ENCODE assay signal across 8 mouse cellular contexts in the genomic region with DNA sequence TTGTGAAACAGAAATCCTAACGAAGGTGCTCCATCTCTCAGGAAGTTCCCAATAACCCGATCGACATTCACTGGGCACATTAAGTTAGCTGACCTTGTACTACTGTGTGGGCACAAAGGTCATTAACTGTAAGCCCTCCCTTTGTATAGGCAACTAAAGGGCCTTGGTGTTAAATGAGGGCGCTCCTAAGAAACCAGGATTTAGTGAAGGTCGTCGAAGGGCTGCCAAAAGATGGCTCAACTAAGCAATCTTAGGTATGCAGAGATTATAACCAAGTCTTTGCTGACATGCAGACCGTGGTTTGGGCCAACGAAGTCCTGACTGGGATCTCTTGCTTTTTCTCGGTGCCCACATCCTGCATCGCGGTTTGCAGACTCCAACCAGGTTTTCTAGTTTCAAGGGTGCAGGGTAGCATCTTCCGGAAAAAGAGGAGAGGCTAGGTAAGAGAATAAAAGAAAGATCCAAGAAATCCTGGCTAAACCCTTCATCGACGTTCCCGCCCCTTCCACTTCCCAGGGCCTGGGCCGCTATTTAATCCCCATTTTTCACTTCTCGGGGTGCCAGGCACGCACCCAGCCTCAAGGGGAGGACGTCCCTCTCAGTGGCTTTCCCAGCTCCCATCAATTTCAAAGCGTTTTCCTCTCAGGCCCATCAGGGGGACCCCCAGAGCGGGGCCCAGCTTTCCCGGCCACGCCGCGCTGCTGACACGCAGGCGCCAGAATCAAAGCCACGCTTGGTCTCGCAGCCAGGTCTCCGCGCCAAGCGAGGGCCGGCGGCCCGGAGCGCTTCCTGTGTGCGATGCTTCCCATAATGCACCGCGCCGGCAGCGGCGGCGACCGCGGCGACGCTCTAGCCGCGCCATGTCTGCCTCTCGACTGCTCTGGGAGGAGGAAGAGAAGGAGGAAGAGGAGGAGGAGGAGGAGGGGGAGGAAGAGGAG. TPM values are rescaled to one million over a fixed set of nuclear protein-coding genes. Genes with fewer than 3 reads are reported as not detected.
DNase-seq lines count a peak whose midpoint lies in the region; ATAC-seq and TF ChIP-seq lines count a peak whose summit lies in the region.
"Not testable (repeated sequence)": the region's sequence is repeated elsewhere in the genome, so short reads cannot be mapped to it uniquely, and the experiment has no call there.

Zfp148 (plus strand) TSS at position 893 of the 938 bp plus-strand sequence.

- not testable (repeated sequence) for H3K9me3 ChIP-seq in embryonic facial prominence, embryonic 14.5 days (ENCODE audit: control insufficient read depth, low read length); limb, embryonic 14.5 days (ENCODE audit: control insufficient read depth, low read length); midbrain, postnatal 0 days (ENCODE audit: low read length)

- H3K79me2 ChIP-seq in heart, adult 2 months (replicated peaks; ENCODE audit: control insufficient read depth, insufficient read depth, low read length): peaks cover 11% of the 10 kb centered on the region

- not testable (repeated sequence) for H3K27me3 ChIP-seq in embryonic facial prominence, embryonic 14.5 days (replicated peaks; ENCODE audit: control insufficient read depth, insufficient read depth, low read length); heart, adult 2 months (ENCODE audit: control insufficient read depth, insufficient read depth, low read length); limb, embryonic 14.5 days (ENCODE audit: control insufficient read depth, insufficient read depth, low read length); midbrain, postnatal 0 days (ENCODE audit: insufficient read depth, low read length)

- H3K9ac ChIP-seq in embryonic facial prominence, embryonic 14.5 days (ENCODE audit: low read depth, low read length): peak within 1 kb of the TSS; percentile 96
- peak within 1 kb of the TSS; percentile 96 for H3K9ac ChIP-seq in heart, adult 2 months (ENCODE audit: low read depth, low read length)
- peak within 1 kb of the TSS; percentile 95 for H3K9ac ChIP-seq in limb, embryonic 14.5 days (ENCODE audit: low read depth, low read length, severe bottlenecking)
- peak within 1 kb of the TSS; percentile 97 for H3K9ac ChIP-seq in midbrain, postnatal 0 days (replicated peaks; ENCODE audit: low read length, poor library complexity, severe bottlenecking)

- 3% methylated on average over 50 of the region's 50 CpGs for WGBS in embryonic facial prominence, embryonic 14.5 days
- 3% methylated on average over 50 of the region's 50 CpGs for WGBS in heart, adult 2 months
- WGBS in limb, embryonic 14.5 days: 3% methylated on average over 40 of the region's 50 CpGs
- 3% methylated on average over 45 of the region's 50 CpGs for WGBS in midbrain, postnatal 0 days

- peak; percentile 94 for ATAC-seq in embryonic facial prominence, embryonic 14.5 days (ENCODE audit: low read depth)
- ATAC-seq in limb, embryonic 14.5 days (ENCODE audit: low FRiP score, low read depth): peak; percentile 93
- peak; percentile 92 for ATAC-seq in midbrain, postnatal 0 days (ENCODE audit: low FRiP score)

- H3K36me3 ChIP-seq in embryonic facial prominence, embryonic 14.5 days (ENCODE audit: control insufficient read depth, insufficient read depth, low read length); heart, adult 2 months (ENCODE audit: control insufficient read depth, insufficient read depth, low read length); limb, embryonic 14.5 days (ENCODE audit: control insufficient read depth, insufficient read depth, low read length); midbrain, postnatal 0 days (ENCODE audit: insufficient read depth, low read length): not testable (repeated sequence)

- intact Hi-C loops in heart, adult 2 months (cut with DNase I): loop anchor here (5.0 kb wide), 2 partner anchors 102 to 198 kb away; no protein-coding TSS in a partner anchor

- not testable (repeated sequence) for H3K4me1 ChIP-seq in embryonic facial prominence, embryonic 14.5 days (ENCODE audit: control insufficient read depth, insufficient read depth, low read length); heart, adult 2 months (ENCODE audit: control insufficient read depth, insufficient read depth, low read length); limb, embryonic 14.5 days (ENCODE audit: control insufficient read depth, insufficient read depth, low read length); midbrain, postnatal 0 days (ENCODE audit: insufficient read depth, low read length)

- TF ChIP-seq EP300 in heart, adult 2 months (IDR thresholded peaks at IDR 0.05; ENCODE audit: insufficient read depth, low read depth, low read length): 0 out of 2 replicates have a peak, but pooled peaks have one; percentile 67

- peak within 1 kb of the TSS; percentile 94 for H3K27ac ChIP-seq in embryonic facial prominence, embryonic 14.5 days (replicated peaks; ENCODE audit: low read depth, low read length)
- H3K27ac ChIP-seq in heart, adult 2 months: peak within 1 kb of the TSS; percentile 93
- H3K27ac ChIP-seq in limb, embryonic 14.5 days (replicated peaks; ENCODE audit: low read depth, low read length): peak within 1 kb of the TSS; percentile 96
- peak within 1 kb of the TSS; percentile 97 for H3K27ac ChIP-seq in midbrain, postnatal 0 days (ENCODE audit: low read depth, low read length)

- peak; percentile 87 for DNase-seq in 3T3-L1 (ENCODE audit: low read depth, low spot score)
- peak; percentile 71 to 79 for DNase-seq in adrenal gland, postnatal 4 days (ENCODE audit: low spot score in 2 of 2)
- DNase-seq in embryonic facial prominence, embryonic 14.5 days (ENCODE audit: low spot score): peak; percentile 96
- DNase-seq in heart, adult 2 months: peak; percentile 94 to 95
- peak; percentile 87 for DNase-seq in kidney, adult 8-10 months
- peak; percentile 92 for DNase-seq in limb, embryonic 14.5 days (ENCODE audit: low spot score)
- DNase-seq in midbrain, postnatal 0 days (ENCODE audit: low spot score): peak; percentile 96
- DNase-seq in spleen, postnatal 14 days (ENCODE audit: low spot score in 2 of 2): peak; percentile 81 to 87

- TF ChIP-seq POLR2A in heart, adult 2 months (IDR thresholded peaks at IDR 0.05; ENCODE audit: insufficient read depth, low read depth, low read length): peak; percentile 69
- TF ChIP-seq POLR2A in limb, embryonic 14.5 days (IDR thresholded peaks at IDR 0.05; ENCODE audit: borderline replicate concordance, extremely low read depth, insufficient read depth, insufficient read length): 0 out of 2 replicates have a peak, but pooled peaks have one; percentile 63

- TF ChIP-seq CTCF in heart, adult 2 months (IDR thresholded peaks at IDR 0.05): peak; percentile 49
- peak; percentile 60 for TF ChIP-seq CTCF in midbrain, postnatal 0 days (IDR thresholded peaks at IDR 0.05)

- H3K4me2 ChIP-seq in embryonic facial prominence, embryonic 14.5 days (ENCODE audit: low read depth, low read length): peak within 1 kb of the TSS; percentile 96
- peak within 1 kb of the TSS; percentile 91 for H3K4me2 ChIP-seq in limb, embryonic 14.5 days (replicated peaks; ENCODE audit: low read depth, low read length, severe bottlenecking)
- peak within 1 kb of the TSS; percentile 78 for H3K4me2 ChIP-seq in midbrain, postnatal 0 days (ENCODE audit: low read depth, low read length, poor library complexity, severe bottlenecking)

- peak within 1 kb of the TSS; percentile 94 for H3K4me3 ChIP-seq in embryonic facial prominence, embryonic 14.5 days (ENCODE audit: low read depth, low read length)
- H3K4me3 ChIP-seq in heart, adult 2 months: peak within 1 kb of the TSS; percentile 69
- H3K4me3 ChIP-seq in limb, embryonic 14.5 days (replicated peaks; ENCODE audit: low read length): peak within 1 kb of the TSS; percentile 89
- peak within 1 kb of the TSS; percentile 85 for H3K4me3 ChIP-seq in midbrain, postnatal 0 days (ENCODE audit: low read depth, low read length)

RNA-seq across cellular contexts. Expression of gene Zfp148, which starts in this region (rescaled TPM):
- 10 to 100 TPM; 75.9 to 76.6 TPM for total RNA-seq in adrenal gland, postnatal 4 days (2021)
- polyA plus RNA-seq in embryonic facial prominence, embryonic 14.5 days (2014; fragmentation: Nextera tagmentation; extraction: Ambion mirVana): 51.0 and 51.8 TPM in 2 replicates
- 10 to 100 TPM; 37.9 to 40.9 TPM for total RNA-seq in heart, adult 2 months (2021)
- polyA plus RNA-seq in heart, adult 2 months (2012; rRNA removed): 6.1 and 12.3 TPM in 2 replicates
- 23.1 and 26.6 TPM in 2 replicates for polyA plus RNA-seq in limb, embryonic 14.5 days (2012; rRNA removed)
- polyA plus RNA-seq in limb, embryonic 14.5 days (2014; fragmentation: Nextera tagmentation; extraction: Ambion mirVana): 50.2 and 54.1 TPM in 2 replicates
- 29.0 and 39.4 TPM in 2 replicates for total RNA-seq in midbrain, postnatal 0 days (2014; rRNA removed)
- polyA plus RNA-seq in midbrain, postnatal 0 days (2015; fragmentation: Nextera tagmentation; extraction: Ambion mirVana): 39.1 and 44.2 TPM in 2 replicates

Comparison
In these comparisons a context has a peak if more than half of its experiments do, and no peak if none do; other contexts are left out.
1. Peak in every context shown above with its lines: DNase-seq, ATAC-seq, H3K4me3 ChIP-seq and H3K27ac ChIP-seq.